Mouse (Mus musculus) heart, postnatal 0 days (tissue): ENCODE measurements around the gene Nupr1.

ENCODE experiments used
- CTCF ChIP-seq: IDR thresholded peaks from 2 replicates; pipeline ENCODE4 v1.5.1; 2016; ENCODE audit warnings: antibody characterized with exemption, control low read depth, low read depth
- EP300 ChIP-seq: IDR thresholded peaks from 2 replicates; pipeline ENCODE4 v1.6.1; 2016; ENCODE audit warnings: antibody characterized with exemption, low read depth

- TF ChIP-seq CTCF (no peak), EP300 (no peak)
Observed at GRCm38 (mm10) chr7:126596414-126596813, 34.2 kb downstream of the Nupr1 start.
